Mouse (Mus musculus): Measurements from ENCODE around the gene Utrn.
A peak's percentile ranks its signal among the peaks of the same experiment; 100 is the strongest.

Utrn gene

GRCm38 (mm10) chr10:12722111-12722510, 147.1 kb downstream of the Utrn start:
- TF ChIP-seq GATA4 (IDR thresholded peaks at IDR 0.05; ENCODE audit: insufficient replicate concordance, low read length), result no peak

GRCm38 (mm10) chr10:12718386-12718785, 150.8 kb downstream of the Utrn start:
- no peak for TF ChIP-seq GATA4 (IDR thresholded peaks at IDR 0.05; ENCODE audit: insufficient replicate concordance, low read length)

- no peak for TF ChIP-seq GATA4 (IDR thresholded peaks at IDR 0.05; ENCODE audit: insufficient replicate concordance, low read length)
These were observed 151.8 kb downstream of the Utrn start for GRCm38 (mm10) chr10:12717381-12717780.

GRCm38 (mm10) chr10:12716657-12717327, 152.4 kb downstream of the Utrn start:
- no peak for TF ChIP-seq GATA4 (IDR thresholded peaks at IDR 0.05; ENCODE audit: insufficient replicate concordance, low read length)

- TF ChIP-seq GATA4 (IDR thresholded peaks at IDR 0.05; ENCODE audit: insufficient replicate concordance, low read length), result no peak
These were observed 155.8 kb downstream of the Utrn start for GRCm38 (mm10) chr10:12713236-12713855.

- TF ChIP-seq GATA4 (IDR thresholded peaks at IDR 0.05; ENCODE audit: insufficient replicate concordance, low read length), result no peak
These were observed 157.8 kb downstream of the Utrn start for GRCm38 (mm10) chr10:12711332-12711831.

GRCm38 (mm10) chr10:12706516-12706915, 162.6 kb downstream of the Utrn start:
- no peak for TF ChIP-seq GATA4 (IDR thresholded peaks at IDR 0.05; ENCODE audit: insufficient replicate concordance, low read length)

- no peak for TF ChIP-seq GATA4 (IDR thresholded peaks at IDR 0.05; ENCODE audit: insufficient replicate concordance, low read length)
These were observed 163.2 kb downstream of the Utrn start for GRCm38 (mm10) chr10:12705990-12706389.

- TF ChIP-seq GATA4 (IDR thresholded peaks at IDR 0.05; ENCODE audit: insufficient replicate concordance, low read length), result no peak
These were observed 164.9 kb downstream of the Utrn start for GRCm38 (mm10) chr10:12704290-12704689.

- TF ChIP-seq GATA4 (IDR thresholded peaks at IDR 0.05; ENCODE audit: insufficient replicate concordance, low read length), result no peak
These were observed 165.6 kb downstream of the Utrn start for GRCm38 (mm10) chr10:12703526-12703925.

GRCm38 (mm10) chr10:12702140-12702539, 167.0 kb downstream of the Utrn start:
- no peak for TF ChIP-seq GATA4 (IDR thresholded peaks at IDR 0.05; ENCODE audit: insufficient replicate concordance, low read length)

- 0 out of 2 replicates have a peak, but pooled peaks have one; percentile 27 for TF ChIP-seq GATA4 (IDR thresholded peaks at IDR 0.05; ENCODE audit: insufficient replicate concordance, low read length)
These were observed 167.5 kb downstream of the Utrn start for GRCm38 (mm10) chr10:12701694-12702093.

GRCm38 (mm10) chr10:12700576-12700975, 168.6 kb downstream of the Utrn start:
- TF ChIP-seq GATA4 (IDR thresholded peaks at IDR 0.05; ENCODE audit: insufficient replicate concordance, low read length), result no peak

- TF ChIP-seq GATA4 (IDR thresholded peaks at IDR 0.05; ENCODE audit: insufficient replicate concordance, low read length), result no peak
These were observed 171.3 kb downstream of the Utrn start for GRCm38 (mm10) chr10:12697902-12698301.

GRCm38 (mm10) chr10:12696704-12697103, 172.5 kb downstream of the Utrn start:
- no peak for TF ChIP-seq GATA4 (IDR thresholded peaks at IDR 0.05; ENCODE audit: insufficient replicate concordance, low read length)

- TF ChIP-seq GATA4 (IDR thresholded peaks at IDR 0.05; ENCODE audit: insufficient replicate concordance, low read length), result no peak
These were observed 174.4 kb downstream of the Utrn start for GRCm38 (mm10) chr10:12694774-12695173.
